Mouse (Mus musculus): Measurements from ENCODE around the gene Clip3.

Clip3 gene

GRCm38 (mm10) chr7:30296816-30297215 is 5.3 kb downstream of the Clip3 start:
- no peak for DNase-seq

- DNase-seq = no peak
Measured at GRCm38 (mm10) chr7:30297266-30297665, 5.7 kb downstream of the Clip3 start.

GRCm38 (mm10) chr7:30300914-30301313 is 9.4 kb downstream of the Clip3 start:
- DNase-seq = no peak

- no peak for DNase-seq
Measured at GRCm38 (mm10) chr7:30306083-30306779, 14.7 kb downstream of the Clip3 start.

GRCm38 (mm10) chr7:30308076-30309005 is 16.8 kb downstream of the Clip3 start, which contains the start of gene Alkbh6:
Gene Alkbh6, plus strand, starts transcription at chr7:30308717.
- DNase-seq = peak; percentile 91

GRCm38 (mm10) chr7:30309395-30310129 is 18.0 kb downstream of the Clip3 start:
- DNase-seq = peak; percentile 42

- no peak for DNase-seq
Measured at GRCm38 (mm10) chr7:30310136-30310535, 18.6 kb downstream of the Clip3 start.

GRCm38 (mm10) chr7:30313666-30314320 is 22.3 kb downstream of the Clip3 start:
- DNase-seq = peak; percentile 78

GRCm38 (mm10) chr7:30314721-30315155 is 23.2 kb downstream of the Clip3 start, which contains the start of gene Syne4:
Gene Syne4, plus strand, starts transcription at chr7:30314807.
- DNase-seq = no peak

- DNase-seq = no peak
Measured at GRCm38 (mm10) chr7:30315559-30316529, 24.3 kb downstream of the Clip3 start.

GRCm38 (mm10) chr7:30318142-30318541 is 26.6 kb downstream of the Clip3 start:
- DNase-seq = no peak

GRCm38 (mm10) chr7:30320946-30321345 is 29.4 kb downstream of the Clip3 start:
- no peak for DNase-seq

- DNase-seq = peak; percentile 84
Measured at GRCm38 (mm10) chr7:30321539-30322284, 30.2 kb downstream of the Clip3 start, which contains the start of gene E130208F15Rik. Gene E130208F15Rik, plus strand, starts transcription at chr7:30321740.

GRCm38 (mm10) chr7:30322285-30322667 is 30.7 kb downstream of the Clip3 start:
- peak; percentile 97 for DNase-seq

GRCm38 (mm10) chr7:30322865-30323264 is 31.3 kb downstream of the Clip3 start:
- DNase-seq = no peak

- no peak for DNase-seq
Measured at GRCm38 (mm10) chr7:30323795-30324194, 32.3 kb downstream of the Clip3 start, which contains the start of gene Sdhaf1. Gene Sdhaf1, minus strand, starts transcription at chr7:30323895.

- DNase-seq = no peak
Measured at GRCm38 (mm10) chr7:30324300-30324944, 32.9 kb downstream of the Clip3 start.

- no peak for DNase-seq
Measured at GRCm38 (mm10) chr7:30325364-30325763, 33.8 kb downstream of the Clip3 start.

GRCm38 (mm10) chr7:30326427-30326826 is 34.9 kb downstream of the Clip3 start:
- DNase-seq = no peak

GRCm38 (mm10) chr7:30327140-30327539 is 35.6 kb downstream of the Clip3 start:
- peak; percentile 54 for DNase-seq

Data from kidney, adult 18-20 months (tissue).